Mouse (Mus musculus) heart, embryonic 15.5 days (tissue): ENCODE data around the gene Arid1a. TPM values are rescaled to one million over a fixed set of nuclear protein-coding genes. Genes with fewer than 3 reads are reported as not detected.

Source experiments
- ATAC-seq: fragments of 200-750 bp; cut with Nextera tagmentation; replicated peaks from 2 replicates; pipeline ENCODE4 v1.8.0; 2017; ENCODE audit warnings: low read depth, moderate TSS enrichment; ENCODE audit not compliant: insufficient number of reproducible peaks, insufficient read depth, low FRiP score
- H3K27ac ChIP-seq: fragments of 300-500 bp; sonication (generic); 2 replicates; pipeline ENCODE4 v1.5.1; 2015; ENCODE audit warnings: mild to moderate bottlenecking, inconsistent platforms
- H3K27me3 ChIP-seq: fragments of 300-500 bp; sonication (generic); 2 replicates; pipeline ENCODE4 v1.6.1; 2015; ENCODE audit warnings: inconsistent platforms
- H3K36me3 ChIP-seq: fragments of 300-500 bp; sonication (generic); 2 replicates; pipeline ENCODE4 v1.6.1; 2015; ENCODE audit warnings: mild to moderate bottlenecking, inconsistent platforms
- H3K4me1 ChIP-seq: fragments of 300-500 bp; sonication (generic); replicated peaks from 2 replicates; pipeline ENCODE4 v1.6.1; 2015; ENCODE audit warnings: inconsistent platforms
- H3K4me2 ChIP-seq: fragments of 300-500 bp; sonication (generic); 2 replicates; pipeline ENCODE4 v1.6.1; 2015; ENCODE audit warnings: inconsistent platforms, mild to moderate bottlenecking, moderate library complexity
- H3K4me3 ChIP-seq: fragments of 300-500 bp; sonication (generic); 2 replicates; pipeline ENCODE4 v1.5.1; 2015; ENCODE audit warnings: mild to moderate bottlenecking, inconsistent platforms
- H3K9ac ChIP-seq: fragments of 300-500 bp; sonication (generic); 2 replicates; pipeline ENCODE4 v1.6.1; 2015; ENCODE audit warnings: mild to moderate bottlenecking, inconsistent platforms
- H3K9me3 ChIP-seq: fragments of 300-500 bp; sonication (generic); replicated peaks from 2 replicates; pipeline ENCODE4 v1.6.1; 2016; ENCODE audit warnings: inconsistent platforms
- WGBS: fragments of 180-500 bp; shearing (Covaris S2); methylation state at CpG from one replicate; pipeline ENCODE4 v1.1.7; 2015; ENCODE audit warnings: mixed read lengths; 5-methylcytosine and 5-hydroxymethylcytosine counted together
- microRNA-seq: library from miRNA; unstranded; fragments of <30 nt; microRNA quantifications from one replicate; pipeline ENCODE4, GENCODE M21; 2016
- polyA plus RNA-seq: library from polyadenylated mRNA; unstranded; fragments of >200 nt; fragmentation: Nextera tagmentation; extraction: Ambion mirVana; gene quantifications from 2 replicates; pipeline ENCODE4 v1.2.1, GENCODE M21; 2015

Gene Arid1a
- polyA plus RNA-seq, 1 experiment from 2014 or later, result 16.5 TPM

- H3K9me3 ChIP-seq, result no peaks in the 10 kb centered on the region
- H3K4me1 ChIP-seq, result peaks cover 30% of the 10 kb centered on the region
- H3K4me2 ChIP-seq, result no peak overlapping the region
- H3K4me3 ChIP-seq, result no peak overlapping the region
- H3K36me3 ChIP-seq, result peaks cover 6% of the 10 kb centered on the region; the same call in 1 of the 2 replicates
- no peak for ATAC-seq
- H3K9ac ChIP-seq, result no peak overlapping the region
- 72% methylated on average over 7 of the region's 7 CpGs for WGBS
- no peak overlapping the region for H3K27ac ChIP-seq
- no peaks in the 10 kb centered on the region for H3K27me3 ChIP-seq
Observed at GRCm38 (mm10) chr4:133629191-133629590, 127.4 kb downstream of the Arid1a start.

Small RNA genes lying within 50 kb of the gene (microRNA-seq; reads per million reads assigned to microRNA genes)
- not detected for gene Mir7227

Other genes with a start within 250 kb of the Arid1a start
- gene Kdf1, start 237.8 kb downstream of the Arid1a start, polyA plus RNA-seq, result 0.84 and 5.0 TPM in 2 replicates
- gene Nudc, start 210.8 kb downstream of the Arid1a start, polyA plus RNA-seq, result 199 and 206 TPM in 2 replicates
- gene Nr0b2, start 203.4 kb downstream of the Arid1a start, polyA plus RNA-seq, result 13.4 and 16.0 TPM in 2 replicates
- 3.8 and 4.8 TPM in 2 replicates for gene Gpatch3, start 182.0 kb downstream of the Arid1a start, polyA plus RNA-seq
- gene Gpn2, start 172.4 kb downstream of the Arid1a start, polyA plus RNA-seq, result 10.4 and 11.8 TPM in 2 replicates
- gene Sfn, start 154.6 kb downstream of the Arid1a start, polyA plus RNA-seq, result 3.0 and 25.1 TPM in 2 replicates
- gene Zdhhc18, start 106.6 kb downstream of the Arid1a start, polyA plus RNA-seq, result 4.6 and 9.4 TPM in 2 replicates
- 11.8 and 14.6 TPM in 2 replicates for gene Pigv, start 84.1 kb downstream of the Arid1a start, polyA plus RNA-seq
- 12.6 and 20.5 TPM in 2 replicates for gene Rps6ka1, start 131.0 kb upstream of the Arid1a start, polyA plus RNA-seq
- gene Hmgn2, start 211.9 kb upstream of the Arid1a start, polyA plus RNA-seq, result 1,322 and 1,413 TPM in 2 replicates
- 31.4 and 35.4 TPM in 2 replicates for gene Dhdds, start 244.1 kb upstream of the Arid1a start, polyA plus RNA-seq